In genomic region chr9:75558360-75558759, GRCm38 (mm10) we compare ENCODE assay signal across 9 mouse cellular contexts. TPM values are rescaled to one million over a fixed set of nuclear protein-coding genes. Genes with fewer than 3 reads are reported as not detected.
DNase-seq lines count a peak whose midpoint lies in the region; ATAC-seq and TF ChIP-seq lines count a peak whose summit lies in the region.
"Had no signal": no experiment of that assay in that cellular context is flagged by ENCODE, and none has a peak within 500 bp of the region (broad histone marks: within the 10 kb centered on the region; RNA-seq: fewer than 3 reads in every experiment).

No protein-coding gene starts in this region.

- no peaks in the 10 kb centered on the region for H3K27me3 ChIP-seq in kidney, embryonic 15.5 days
- H3K27me3 ChIP-seq in midbrain, postnatal 0 days (ENCODE audit: insufficient read depth, low read length), result no peaks in the 10 kb centered on the region

- peak overlapping the region; percentile 93 for H3K27ac ChIP-seq in kidney, embryonic 15.5 days
- peak overlapping the region; percentile 96 for H3K27ac ChIP-seq in brown adipose tissue, adult 24 weeks (replicated peaks; ENCODE audit: low read depth, low read length)
- H3K27ac ChIP-seq in midbrain, postnatal 0 days (ENCODE audit: low read depth, low read length), result no peak overlapping the region

- peak overlapping the region; percentile 69 for H3K4me2 ChIP-seq in kidney, embryonic 15.5 days
- H3K4me2 ChIP-seq in midbrain, postnatal 0 days (ENCODE audit: low read depth, low read length, poor library complexity, severe bottlenecking), result peak overlapping the region; percentile 83

- intact Hi-C loops in left cerebral cortex, postnatal 36 days (cut with DNase I), result no loop called here

- peak overlapping the region; percentile 77 for H3K4me3 ChIP-seq in kidney, embryonic 15.5 days (replicated peaks)
- H3K4me3 ChIP-seq in brown adipose tissue, adult 24 weeks (ENCODE audit: insufficient read depth, low read depth, low read length), result peak overlapping the region; percentile 94
- peak overlapping the region; percentile 91 for H3K4me3 ChIP-seq in midbrain, postnatal 0 days (ENCODE audit: low read depth, low read length)

- no peak for ATAC-seq in kidney, embryonic 15.5 days (replicated peaks; ENCODE audit: low FRiP score)
- peak; percentile 21 for ATAC-seq in inflammation-experienced regulatory T-cells, adult 6 months
- no peak for ATAC-seq in midbrain, postnatal 0 days (ENCODE audit: low FRiP score)

- DNase-seq in kidney, postnatal 10 days, result no peak
- no peak for DNase-seq in midbrain, postnatal 0 days (ENCODE audit: low spot score)
- no peak for DNase-seq in left cerebral cortex, postnatal 36 days (ENCODE audit: low spot score in 2 of 2)
- DNase-seq in thymus, postnatal 14 days, result no peak
- DNase-seq in layer of hippocampus, adult 9-10 months (ENCODE audit: low spot score), result no peak

- H3K9ac ChIP-seq in kidney, embryonic 15.5 days, result peak overlapping the region; percentile 82
- 0 out of 2 replicates have a peak overlapping the region, but pooled peaks have one; percentile 80 for H3K9ac ChIP-seq in midbrain, postnatal 0 days (replicated peaks; ENCODE audit: low read length, poor library complexity, severe bottlenecking)

- TF ChIP-seq CTCF in midbrain, postnatal 0 days (IDR thresholded peaks at IDR 0.05), result no peak

- H3K4me1 ChIP-seq in kidney, embryonic 15.5 days, result peaks cover 17% of the 10 kb centered on the region
- peaks cover 13% of the 10 kb centered on the region for H3K4me1 ChIP-seq in brown adipose tissue, adult 24 weeks (ENCODE audit: control insufficient read depth, insufficient read depth, insufficient read length, low read length)
- peaks cover 10% of the 10 kb centered on the region; the same call in 1 of the 2 replicates for H3K4me1 ChIP-seq in midbrain, postnatal 0 days (ENCODE audit: insufficient read depth, low read length)

- WGBS in kidney, embryonic 15.5 days, result 4% methylated on average over 3 of the region's 3 CpGs
- WGBS in midbrain, postnatal 0 days, result 28% methylated on average over 3 of the region's 3 CpGs

- no peaks in the 10 kb centered on the region for H3K36me3 ChIP-seq in kidney, embryonic 15.5 days
- no peaks in the 10 kb centered on the region for H3K36me3 ChIP-seq in midbrain, postnatal 0 days (ENCODE audit: insufficient read depth, low read length)

- no peaks in the 10 kb centered on the region for H3K9me3 ChIP-seq in kidney, embryonic 15.5 days (replicated peaks)
- H3K9me3 ChIP-seq in midbrain, postnatal 0 days (ENCODE audit: low read length), result no peaks in the 10 kb centered on the region

RNA-seq across cellular contexts. Expression of gene Tmod3, which starts 1.1 kb away (rescaled TPM):
- 143 and 144 TPM in 2 replicates for polyA plus RNA-seq in kidney, embryonic 15.5 days (2015; fragmentation: Nextera tagmentation; extraction: Ambion mirVana)
- polyA plus RNA-seq in brown adipose tissue, adult 24 weeks (2012; ENCODE audit: insufficient read depth, insufficient read length, missing spikeins), result 27.3 and 29.6 TPM in 2 replicates
- 100 to 1,000 TPM; 142 to 214 (median 146) TPM for polyA plus RNA-seq in inflammation-experienced regulatory T-cells, adult 6 months (2017; shearing (Covaris generic))
- 35.8 and 45.4 TPM in 2 replicates for total RNA-seq in midbrain, postnatal 0 days (2014; rRNA removed)
- 64.0 and 65.5 TPM in 2 replicates for polyA plus RNA-seq in midbrain, postnatal 0 days (2015; fragmentation: Nextera tagmentation; extraction: Ambion mirVana)
- 10 to 100 TPM; 48.6 to 50.7 TPM for total RNA-seq in left cerebral cortex, postnatal 36 days (2021)

RNA-seq across cellular contexts. Expression of gene Tmod2, which starts 52.8 kb away (rescaled TPM):
- polyA plus RNA-seq in kidney, embryonic 15.5 days (2015; fragmentation: Nextera tagmentation; extraction: Ambion mirVana), result 22.1 and 26.5 TPM in 2 replicates
- polyA plus RNA-seq in brown adipose tissue, adult 24 weeks (2012; ENCODE audit: insufficient read depth, insufficient read length, missing spikeins), result 1.9 and 2.0 TPM in 2 replicates
- polyA plus RNA-seq in inflammation-experienced regulatory T-cells, adult 6 months (2017; shearing (Covaris generic)), result under 1 TPM in 2 of 3 experiments, not detected in 1; 0.04 to 0.09 TPM
- total RNA-seq in midbrain, postnatal 0 days (2014; rRNA removed), result 168 and 210 TPM in 2 replicates
- polyA plus RNA-seq in midbrain, postnatal 0 days (2015; fragmentation: Nextera tagmentation; extraction: Ambion mirVana), result 379 and 434 TPM in 2 replicates
- 100 to 1,000 TPM; 368 to 380 TPM for total RNA-seq in left cerebral cortex, postnatal 36 days (2021)
- polyA plus RNA-seq: activated CD4-positive, CD25-positive, alpha-beta regulatory T cell, adult 4 months had no signal

Comparison
In these comparisons a context has a peak if more than half of its experiments do, and no peak if none do; other contexts are left out.
1. RNA of gene Tmod2, which starts 52.8 kb away (polyA plus RNA-seq): 379 to 434 TPM in midbrain, postnatal 0 days; 22.1 to 26.5 TPM in kidney, embryonic 15.5 days, 1.9 to 2.0 TPM in brown adipose tissue, adult 24 weeks and 0.04 to 0.09 TPM in inflammation-experienced regulatory T-cells, adult 6 months; every median in the first group is over 10 times any median in the second.
2. Peak in every context shown above with its lines, with median percentiles within 50 percentile points of each other: H3K4me3 ChIP-seq.